Mouse (Mus musculus) forebrain, embryonic 11.5 days (tissue): Measurements from ENCODE around the gene Arhgap35. TPM values are rescaled to one million over a fixed set of nuclear protein-coding genes. Genes with fewer than 3 reads are reported as not detected.
"Not testable (repeated sequence)": the region's sequence is repeated elsewhere in the genome, so short reads cannot be mapped to it uniquely, and the experiment has no call there.

ENCODE experiments used
- ATAC-seq: fragments of 200-750 bp; cut with Nextera tagmentation; replicated peaks from 2 replicates; pipeline ENCODE4 v1.8.0; 2017; ENCODE audit warnings: moderate TSS enrichment; ENCODE audit not compliant: low FRiP score
- DNase-seq: peaks from one replicate; pipeline ENCODE4 v3.0.0-alpha.2; 2017; ENCODE audit warnings: low spot score
- H3K27ac ChIP-seq: fragments of 300-500 bp; sonication (generic); 2 replicates; pipeline ENCODE4 v1.5.1; 2014; ENCODE audit warnings: low read depth, low read length
- H3K27me3 ChIP-seq: fragments of 300-500 bp; sonication (generic); 2 replicates; pipeline ENCODE4 v1.6.1; 2014; ENCODE audit warnings: mild to moderate bottlenecking, low read length, mixed read lengths; ENCODE audit not compliant: control insufficient read depth, insufficient read depth
- H3K36me3 ChIP-seq: fragments of 300-500 bp; sonication (generic); 2 replicates; pipeline ENCODE4 v1.6.1; 2014; ENCODE audit warnings: mild to moderate bottlenecking, low read length, moderate library complexity, mixed read lengths; ENCODE audit not compliant: control insufficient read depth, insufficient read depth
- H3K4me1 ChIP-seq: fragments of 300-500 bp; sonication (generic); replicated peaks from 2 replicates; pipeline ENCODE4 v1.6.1; 2014; ENCODE audit warnings: low read length, mixed read lengths; ENCODE audit not compliant: control insufficient read depth, insufficient read depth
- H3K4me2 ChIP-seq: fragments of 300-500 bp; sonication (generic); 2 replicates; pipeline ENCODE4 v1.6.1; 2014; ENCODE audit warnings: low read depth, mild to moderate bottlenecking, low read length, moderate library complexity, mixed read lengths; ENCODE audit not compliant: severe bottlenecking
- H3K4me3 ChIP-seq: fragments of 300-500 bp; sonication (generic); 2 replicates; pipeline ENCODE4 v1.5.1; 2014; ENCODE audit warnings: low read depth, low read length
- H3K9ac ChIP-seq: fragments of 300-500 bp; sonication (generic); 2 replicates; pipeline ENCODE4 v1.6.1; 2014; ENCODE audit warnings: low read length
- H3K9me3 ChIP-seq: fragments of 300-500 bp; sonication (generic); 2 replicates; pipeline ENCODE4 v1.6.1; 2016; ENCODE audit warnings: low read length, mixed read lengths; ENCODE audit not compliant: control insufficient read depth
- WGBS: fragments of 180-500 bp; shearing (Covaris S2); extraction: QIAGEN DNeasy Blood & Tissue Kit; methylation state at CpG from one replicate; pipeline ENCODE4 v1.1.7; 2014; 5-methylcytosine and 5-hydroxymethylcytosine counted together
- polyA plus RNA-seq: library from polyadenylated mRNA; unstranded; fragments of >200 nt; fragmentation: Nextera tagmentation; extraction: Ambion mirVana; gene quantifications from 2 replicates; pipeline ENCODE4 v1.2.1, GENCODE M21; 2014

Arhgap35 gene
- polyA plus RNA-seq, 1 experiment from 2014 or later: 45.2 TPM

DNA sequence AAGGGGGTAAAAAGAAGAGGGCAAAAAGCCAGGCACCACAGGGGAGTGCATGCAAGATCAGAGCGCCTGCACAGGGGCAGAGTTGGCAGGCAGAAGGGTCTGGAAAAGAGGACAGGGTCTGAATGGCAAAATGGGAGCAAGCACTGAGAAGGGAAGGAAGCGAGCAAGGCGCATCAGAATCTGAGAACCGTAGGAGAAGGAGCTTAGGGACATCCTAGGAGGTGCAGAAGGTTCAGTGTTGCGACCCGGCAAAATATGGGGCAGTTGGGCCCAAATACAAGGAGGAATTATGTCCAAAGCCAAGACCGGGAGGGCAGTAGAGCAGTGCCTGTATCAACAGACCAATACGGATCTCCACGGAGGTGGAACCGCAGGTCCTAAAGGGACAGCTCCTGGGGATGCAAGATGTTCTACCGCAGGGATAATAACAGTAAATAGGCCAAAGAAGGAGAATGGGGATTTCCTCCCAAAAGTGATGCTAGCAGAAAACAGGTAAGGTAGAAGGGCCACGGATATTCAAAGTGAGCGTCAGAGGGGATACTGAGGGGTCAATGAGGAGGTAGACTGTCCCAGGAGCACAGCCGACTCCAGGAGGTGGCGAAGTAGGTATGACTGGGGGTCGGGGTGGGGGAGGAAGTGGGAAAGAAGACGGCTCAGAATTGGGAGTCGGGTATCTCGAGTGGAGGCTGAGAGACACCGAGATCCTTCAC, 1.2 kb downstream of the Arhgap35 start:
- Histone ChIP-seq H3K27ac (peak overlapping the region; percentile 100), H3K27me3 (peaks cover 4% of the 10 kb centered on the region; the same call in 1 of the 2 replicates), H3K9me3 (no peaks in the 10 kb centered on the region), H3K4me1 (peaks cover 13% of the 10 kb centered on the region; the same call in 1 of the 2 replicates), H3K36me3 (no peaks in the 10 kb centered on the region), H3K4me2 (peak overlapping the region; percentile 84), H3K4me3 (peak overlapping the region; percentile 85), H3K9ac (peak overlapping the region; percentile 99)
- ATAC-seq (no peak), DNase-seq (peak; percentile 52)
- under 1% methylated on average over 20 of the region's 20 CpGs for WGBS

DNA sequence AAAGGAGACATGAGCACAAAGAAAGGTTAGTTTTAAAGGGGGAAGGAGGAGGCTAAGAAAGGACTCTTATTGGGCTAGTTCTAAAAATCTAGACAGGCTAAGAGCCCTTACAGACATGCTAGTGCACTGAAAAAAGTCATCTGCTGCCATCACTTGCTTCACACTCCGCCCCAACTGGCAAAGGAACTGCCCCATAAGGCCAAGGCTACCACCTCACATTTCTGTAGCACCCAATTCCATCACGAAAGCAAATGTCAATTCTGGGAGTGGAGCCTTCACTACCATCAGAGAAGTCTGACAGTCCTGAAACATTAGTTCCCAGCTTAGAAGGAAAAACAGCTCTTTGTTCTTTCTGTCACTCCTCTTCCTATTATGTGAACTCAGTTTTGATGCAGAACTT, 4.4 kb downstream of the Arhgap35 start:
- WGBS: 88% methylated on average over 2 of the region's 2 CpGs
- no peak overlapping the region for H3K4me3 ChIP-seq
- peaks cover 10% of the 10 kb centered on the region; the same call in 1 of the 2 replicates for H3K4me1 ChIP-seq
- no peaks in the 10 kb centered on the region; the same call in 1 of the 2 replicates for H3K36me3 ChIP-seq
- no peaks in the 10 kb centered on the region for H3K27me3 ChIP-seq
- no peaks in the 10 kb centered on the region for H3K9me3 ChIP-seq
- no peak overlapping the region for H3K27ac ChIP-seq
- no peak overlapping the region for H3K4me2 ChIP-seq
- ATAC-seq (no peak), DNase-seq (no peak)
- H3K9ac ChIP-seq: no peak overlapping the region

DNA sequence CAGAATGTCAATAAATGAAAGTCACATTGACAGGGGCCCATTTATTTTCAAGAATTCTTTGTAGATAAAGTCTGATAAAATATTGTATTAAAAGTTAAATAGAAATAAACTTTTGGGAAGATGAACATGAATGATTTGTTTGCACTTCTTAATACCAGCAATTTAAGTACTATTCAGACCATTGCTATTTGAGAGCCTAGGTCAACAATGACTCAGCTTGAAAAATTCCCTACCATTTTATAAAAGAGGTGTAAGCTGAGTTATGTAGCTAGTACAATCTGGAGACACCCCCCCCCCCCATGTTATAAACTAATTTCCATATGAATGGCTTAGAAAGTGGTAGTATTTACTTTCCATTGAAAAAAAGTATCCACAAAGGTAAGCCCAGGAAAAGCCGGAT, 5.8 kb downstream of the Arhgap35 start:
- Histone ChIP-seq H3K9ac (no peak overlapping the region), H3K4me3 (no peak overlapping the region), H3K27me3 (no peaks in the 10 kb centered on the region), H3K4me1 (peaks cover 10% of the 10 kb centered on the region; the same call in 1 of the 2 replicates), H3K9me3 (no peaks in the 10 kb centered on the region), H3K36me3 (no peaks in the 10 kb centered on the region; the same call in 1 of the 2 replicates), H3K27ac (no peak overlapping the region), H3K4me2 (no peak overlapping the region)
- DNase-seq: no peak
- WGBS: 57% methylated on average over 1 of the region's 1 CpGs
- ATAC-seq: no peak

GRCm38 (mm10) chr7:16608046-16608445, 6.7 kb downstream of the Arhgap35 start:
- ATAC-seq (no peak), DNase-seq (no peak)
- H3K9me3 ChIP-seq: no peaks in the 10 kb centered on the region
- H3K4me1 ChIP-seq: peaks cover 9% of the 10 kb centered on the region; the same call in 1 of the 2 replicates
- H3K36me3 ChIP-seq: no peaks in the 10 kb centered on the region; the same call in 1 of the 2 replicates
- no peak overlapping the region for H3K4me2 ChIP-seq
- H3K9ac ChIP-seq: no peak overlapping the region
- H3K4me3 ChIP-seq: no peak overlapping the region
- WGBS: 97% methylated on average over 1 of the region's 1 CpGs
- H3K27ac ChIP-seq: no peak overlapping the region
- H3K27me3 ChIP-seq: no peaks in the 10 kb centered on the region

DNA sequence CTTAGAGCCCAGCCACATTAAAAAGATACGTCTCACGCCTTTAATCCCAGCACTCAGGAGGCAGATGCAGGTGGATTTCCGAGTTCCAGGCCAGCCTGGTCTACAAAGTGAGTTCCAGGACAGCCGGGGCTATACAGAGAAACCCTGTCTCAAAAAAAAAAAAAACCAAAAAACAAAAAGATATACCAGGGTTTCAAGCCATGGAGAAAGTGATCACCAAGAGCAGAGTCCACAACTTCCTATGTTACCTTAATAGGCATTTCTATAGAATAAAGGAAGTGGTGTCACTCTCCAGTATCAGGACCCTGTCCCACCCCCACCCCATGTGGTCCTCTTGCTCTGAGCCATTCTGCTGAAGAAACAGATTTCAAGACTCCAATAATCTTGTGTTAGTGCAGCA, 8.0 kb downstream of the Arhgap35 start:
- not testable (repeated sequence) for H3K36me3 ChIP-seq, H3K27me3 ChIP-seq, H3K4me2 ChIP-seq, ATAC-seq, H3K27ac ChIP-seq, DNase-seq, H3K4me3 ChIP-seq, H3K4me1 ChIP-seq, H3K9me3 ChIP-seq, H3K9ac ChIP-seq
- WGBS: 94% methylated on average over 4 of the region's 4 CpGs

DNA sequence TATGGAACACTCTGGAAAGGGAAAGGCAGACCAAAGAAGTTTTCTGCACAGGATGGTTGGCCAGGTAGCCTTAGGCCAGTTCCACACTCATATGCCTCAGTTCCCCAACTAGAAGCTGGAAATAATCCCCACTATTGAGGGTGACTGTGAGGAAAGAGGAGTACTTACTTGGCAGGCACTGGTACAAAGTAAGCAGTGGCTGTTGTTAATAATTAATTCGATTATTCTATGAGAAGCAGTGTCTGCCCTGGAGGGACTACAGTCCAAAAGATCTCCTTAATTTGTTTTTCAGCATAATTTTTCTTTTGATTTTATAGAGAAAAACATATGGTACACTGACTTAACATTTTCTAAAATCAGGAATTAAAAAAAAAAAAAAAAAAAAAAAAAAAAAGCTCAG, 10.7 kb downstream of the Arhgap35 start:
- H3K4me1 ChIP-seq: no peaks in the 10 kb centered on the region
- H3K4me3 ChIP-seq: no peak overlapping the region
- no peak overlapping the region for H3K27ac ChIP-seq
- H3K9ac ChIP-seq: no peak overlapping the region
- H3K27me3 ChIP-seq: no peaks in the 10 kb centered on the region
- H3K4me2 ChIP-seq: no peak overlapping the region
- no peaks in the 10 kb centered on the region for H3K9me3 ChIP-seq
- DNase-seq (no peak), ATAC-seq (no peak)
- WGBS: 92% methylated on average over 1 of the region's 1 CpGs
- H3K36me3 ChIP-seq: no peaks in the 10 kb centered on the region; the same call in 1 of the 2 replicates

DNA sequence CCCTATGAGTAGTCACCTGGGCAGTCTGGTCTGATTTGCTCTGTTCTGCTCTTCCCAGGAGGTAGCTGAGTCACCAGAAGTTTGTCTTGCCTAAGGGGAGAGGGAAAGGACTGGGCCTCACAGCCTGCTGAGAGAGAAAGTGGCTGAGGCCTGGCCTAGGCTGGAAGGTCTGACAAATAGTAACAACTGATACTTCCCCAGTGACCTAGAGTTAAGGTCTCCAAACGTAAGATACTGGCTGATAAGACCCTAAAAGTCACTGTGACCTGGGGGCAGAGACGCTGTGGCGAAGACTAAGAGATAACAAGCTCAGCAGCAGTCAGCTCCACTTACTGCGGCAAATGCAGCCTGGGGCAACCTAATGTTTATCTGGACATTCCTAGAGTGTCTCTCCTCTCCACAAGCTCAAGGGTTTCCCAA, 13.1 kb downstream of the Arhgap35 start:
- no peaks in the 10 kb centered on the region; the same call in 1 of the 2 replicates for H3K36me3 ChIP-seq
- DNase-seq: no peak
- no peak overlapping the region for H3K4me3 ChIP-seq

DNA sequence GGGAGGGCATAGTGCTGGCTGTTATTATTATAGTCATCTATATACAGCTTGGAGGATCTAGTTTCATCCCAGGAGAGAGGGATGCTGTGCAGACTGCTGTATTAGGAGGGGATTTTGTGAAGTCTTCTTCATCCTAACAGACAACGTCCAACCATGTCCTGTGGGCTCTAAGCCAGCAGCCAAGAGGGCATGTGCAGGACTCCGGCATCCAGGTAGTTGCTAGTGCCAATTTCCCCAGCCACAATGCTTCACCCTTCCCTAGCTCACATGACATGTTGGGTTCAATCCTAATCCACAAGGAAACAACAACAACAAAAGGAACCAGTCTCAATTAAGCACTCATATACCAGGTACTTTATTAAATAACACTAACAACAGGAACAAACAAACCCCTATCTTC, 15.8 kb downstream of the Arhgap35 start:
- no peak overlapping the region for H3K4me3 ChIP-seq

More for the DNA sequence above, 13.1 kb downstream of the Arhgap35 start:
- Histone ChIP-seq H3K27ac (no peak overlapping the region), H3K9me3 (no peaks in the 10 kb centered on the region), H3K27me3 (no peaks in the 10 kb centered on the region), H3K4me2 (no peak overlapping the region), H3K9ac (no peak overlapping the region), H3K4me1 (no peaks in the 10 kb centered on the region)
- no peak for ATAC-seq
- WGBS: 80% methylated on average over 4 of the region's 4 CpGs

GRCm38 (mm10) chr7:16591292-16591691, 23.5 kb downstream of the Arhgap35 start:
- Histone ChIP-seq H3K4me3 (no peak overlapping the region), H3K27me3 (no peaks in the 10 kb centered on the region), H3K9me3 (no peaks in the 10 kb centered on the region), H3K9ac (no peak overlapping the region), H3K4me1 (no peaks in the 10 kb centered on the region), H3K27ac (no peak overlapping the region), H3K36me3 (no peaks in the 10 kb centered on the region; the same call in 1 of the 2 replicates), H3K4me2 (no peak overlapping the region)
- 74% methylated on average over 1 of the region's 1 CpGs for WGBS
- ATAC-seq: no peak
- DNase-seq: no peak

More for the DNA sequence above, 15.8 kb downstream of the Arhgap35 start:
- Histone ChIP-seq H3K9ac (no peak overlapping the region), H3K36me3 (no peaks in the 10 kb centered on the region), H3K9me3 (no peaks in the 10 kb centered on the region), H3K4me1 (no peaks in the 10 kb centered on the region), H3K27ac (no peak overlapping the region), H3K27me3 (no peaks in the 10 kb centered on the region), H3K4me2 (no peak overlapping the region)
- DNase-seq (no peak), ATAC-seq (no peak)
- 88% methylated on average over 2 of the region's 2 CpGs for WGBS
